Mouse (Mus musculus): ENCODE measurements around the gene Slc34a3. TPM values are rescaled to one million over a fixed set of nuclear protein-coding genes. Genes with fewer than 3 reads are reported as not detected.

Gene Slc34a3
- total and polyA plus RNA-seq, 3 experiments, result not detected

DNA sequence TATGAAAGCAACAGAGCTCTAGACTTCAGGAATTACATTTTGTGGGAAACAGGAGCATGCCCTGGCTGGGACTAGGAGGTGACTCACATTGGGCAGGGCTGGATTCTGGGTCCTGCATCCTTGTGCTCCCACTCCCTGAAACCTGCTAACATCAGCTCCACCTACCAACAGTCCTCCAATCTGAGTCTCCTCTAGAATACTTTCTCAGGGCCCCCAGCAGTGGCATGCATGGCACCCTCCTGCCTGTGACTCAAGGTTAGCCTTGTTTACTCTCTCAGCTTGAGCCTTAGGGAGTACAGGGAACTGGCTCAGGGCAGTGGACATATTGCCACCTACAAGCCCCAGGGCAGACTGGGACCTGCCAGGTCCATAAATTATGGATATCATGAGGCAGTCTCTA is 3.9 kb upstream of the Slc34a3 start:
- intact Hi-C loops (cut with DNase I), result no loop called here
- no peak overlapping the region for H3K4me3 ChIP-seq
- TF ChIP-seq POLR2A (IDR thresholded peaks at IDR 0.05; ENCODE audit: insufficient read depth, low read depth, low read length) (no peak), EP300 (IDR thresholded peaks at IDR 0.05; ENCODE audit: insufficient read depth, low read depth, low read length) (no peak), CTCF (IDR thresholded peaks at IDR 0.05) (no peak)
- H3K79me2 ChIP-seq (replicated peaks; ENCODE audit: control insufficient read depth, insufficient read depth, low read length), result no peaks in the 10 kb centered on the region
- H3K27ac ChIP-seq, result no peak overlapping the region
- no peaks in the 10 kb centered on the region for H3K36me3 ChIP-seq (ENCODE audit: control insufficient read depth, insufficient read depth, low read length)
- no peak for DNase-seq
- no peak overlapping the region for H3K9ac ChIP-seq (ENCODE audit: low read depth, low read length)
- peaks cover 5% of the 10 kb centered on the region; the same call in 1 of the 2 replicates for H3K27me3 ChIP-seq (ENCODE audit: control insufficient read depth, insufficient read depth, low read length)
- H3K4me1 ChIP-seq (ENCODE audit: control insufficient read depth, insufficient read depth, low read length), result peaks cover 2% of the 10 kb centered on the region; the same call in 1 of the 2 replicates

DNA sequence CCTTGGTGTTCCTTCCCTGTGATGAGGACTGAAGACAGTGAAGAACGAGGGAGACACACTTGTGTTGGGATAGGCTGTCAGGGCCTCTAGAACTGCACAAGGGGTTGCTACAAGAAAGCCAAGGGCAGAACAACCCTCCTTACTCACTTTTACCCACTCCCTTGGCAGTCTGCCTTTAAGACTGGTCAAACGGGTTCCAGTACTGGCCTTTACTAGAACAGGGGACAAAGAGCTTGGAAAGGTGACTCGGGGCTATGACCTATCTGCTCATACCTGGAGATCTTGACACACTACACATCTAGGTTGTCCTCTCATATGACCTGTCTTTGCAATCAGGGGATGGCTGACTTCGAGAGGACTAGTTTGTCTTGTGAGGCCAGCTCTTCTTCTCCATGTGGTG is 3.4 kb upstream of the Slc34a3 start:
- Histone ChIP-seq H3K79me2 (replicated peaks; ENCODE audit: control insufficient read depth, insufficient read depth, low read length) (no peaks in the 10 kb centered on the region), H3K4me1 (ENCODE audit: control insufficient read depth, insufficient read depth, low read length) (peaks cover 2% of the 10 kb centered on the region; the same call in 1 of the 2 replicates), H3K36me3 (ENCODE audit: control insufficient read depth, insufficient read depth, low read length) (no peaks in the 10 kb centered on the region), H3K4me3 (no peak overlapping the region), H3K27me3 (ENCODE audit: control insufficient read depth, insufficient read depth, low read length) (peaks cover 2% of the 10 kb centered on the region; the same call in 1 of the 2 replicates), H3K9ac (ENCODE audit: low read depth, low read length) (no peak overlapping the region), H3K27ac (no peak overlapping the region)
- TF ChIP-seq POLR2A (IDR thresholded peaks at IDR 0.05; ENCODE audit: insufficient read depth, low read depth, low read length) (no peak), CTCF (IDR thresholded peaks at IDR 0.05) (no peak), EP300 (IDR thresholded peaks at IDR 0.05; ENCODE audit: insufficient read depth, low read depth, low read length) (no peak)
- no peak for DNase-seq
- 58% methylated on average over 4 of the region's 4 CpGs for WGBS
- intact Hi-C loops (cut with DNase I), result no loop called here

- Histone ChIP-seq H3K9ac (ENCODE audit: low read depth, low read length) (no peak within 1 kb of the TSS), H3K36me3 (ENCODE audit: control insufficient read depth, insufficient read depth, low read length) (no peaks in the 10 kb centered on the region), H3K79me2 (replicated peaks; ENCODE audit: control insufficient read depth, insufficient read depth, low read length) (no peaks in the 10 kb centered on the region), H3K4me3 (no peak within 1 kb of the TSS), H3K4me1 (ENCODE audit: control insufficient read depth, insufficient read depth, low read length) (peaks cover 2% of the 10 kb centered on the region; the same call in 1 of the 2 replicates), H3K27ac (no peak within 1 kb of the TSS), H3K27me3 (ENCODE audit: control insufficient read depth, insufficient read depth, low read length) (no peaks in the 10 kb centered on the region)
- TF ChIP-seq POLR2A (IDR thresholded peaks at IDR 0.05; ENCODE audit: insufficient read depth, low read depth, low read length), result no peak
- no peak for TF ChIP-seq CTCF (IDR thresholded peaks at IDR 0.05)
- no peak for TF ChIP-seq EP300 (IDR thresholded peaks at IDR 0.05; ENCODE audit: insufficient read depth, low read depth, low read length)
- WGBS, result 21% methylated on average over 8 of the region's 8 CpGs
- no peak for DNase-seq
- intact Hi-C loops (cut with DNase I), result no loop called here
Measured at GRCm38 (mm10) chr2:25236614-25237013, 2.5 kb upstream of the Slc34a3 start, which contains the start of gene Rnf224. Rnf224 (minus strand) TSS chr2:25236787.

DNA sequence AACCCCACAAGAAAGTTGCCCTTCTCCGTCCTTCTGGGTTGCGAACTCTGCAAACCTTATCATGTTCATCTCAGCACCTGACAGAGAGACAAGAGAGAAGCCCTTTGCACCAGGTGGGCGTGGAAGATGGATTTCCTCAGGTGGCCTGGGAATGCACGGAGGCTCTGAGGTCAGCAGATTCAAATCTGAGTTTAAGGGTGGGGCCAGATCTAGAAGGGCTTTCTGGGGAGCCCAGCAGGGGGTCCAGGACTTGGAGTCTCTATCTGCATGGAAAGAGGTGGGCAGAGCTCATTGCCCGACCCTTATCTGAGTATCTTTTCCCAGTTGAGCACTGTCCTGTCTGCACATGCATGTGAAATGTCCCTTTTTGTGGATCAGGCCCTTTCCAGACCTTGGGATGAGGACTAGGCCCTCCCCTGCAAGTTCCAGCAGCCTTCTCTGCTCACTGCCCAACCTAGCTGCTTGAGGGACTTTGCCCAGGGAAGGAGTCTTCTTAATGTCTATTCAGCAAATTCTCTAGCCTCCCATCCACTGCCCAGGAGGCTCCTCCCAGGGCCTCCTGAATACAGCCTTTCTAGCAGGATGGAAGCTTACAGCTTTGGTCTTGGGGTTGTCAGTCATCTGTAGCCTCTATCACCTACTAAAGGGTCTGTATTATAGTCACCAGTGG is 522 bp upstream of the Slc34a3 start:
- no peak overlapping the region for H3K4me3 ChIP-seq
- WGBS, result 54% methylated on average over 5 of the region's 5 CpGs
- no peak for DNase-seq
- intact Hi-C loops (cut with DNase I), result no loop called here
- no peak overlapping the region for H3K9ac ChIP-seq (ENCODE audit: low read depth, low read length)
- H3K79me2 ChIP-seq (replicated peaks; ENCODE audit: control insufficient read depth, insufficient read depth, low read length), result no peaks in the 10 kb centered on the region
- no peaks in the 10 kb centered on the region for H3K4me1 ChIP-seq (ENCODE audit: control insufficient read depth, insufficient read depth, low read length)
- no peak overlapping the region for H3K27ac ChIP-seq
- TF ChIP-seq POLR2A (IDR thresholded peaks at IDR 0.05; ENCODE audit: insufficient read depth, low read depth, low read length) (no peak), EP300 (IDR thresholded peaks at IDR 0.05; ENCODE audit: insufficient read depth, low read depth, low read length) (no peak), CTCF (IDR thresholded peaks at IDR 0.05) (no peak)
- H3K27me3 ChIP-seq (ENCODE audit: control insufficient read depth, insufficient read depth, low read length), result no peaks in the 10 kb centered on the region
- no peaks in the 10 kb centered on the region for H3K36me3 ChIP-seq (ENCODE audit: control insufficient read depth, insufficient read depth, low read length)

DNA sequence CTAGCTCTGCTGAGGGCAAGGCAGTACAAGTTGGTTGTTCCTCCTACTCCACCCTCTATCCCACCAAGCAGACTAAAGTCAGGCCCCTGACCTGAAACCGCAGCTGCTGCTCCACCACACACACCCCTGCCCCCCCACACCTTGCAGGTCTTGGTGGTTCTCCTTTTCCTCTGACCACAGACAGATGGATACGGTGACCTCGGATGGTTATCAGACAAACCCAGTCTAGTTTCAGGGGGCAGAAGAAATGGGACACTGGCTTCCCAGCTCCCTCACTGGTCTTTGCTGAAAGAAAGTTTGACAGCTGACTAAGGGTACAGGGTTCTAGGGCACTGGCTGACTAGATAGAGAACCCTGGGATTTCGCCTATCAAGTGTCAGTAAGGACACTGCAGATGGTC is 743 bp downstream of the Slc34a3 start:
- no peak overlapping the region for H3K9ac ChIP-seq (ENCODE audit: low read depth, low read length)
- 63% methylated on average over 4 of the region's 4 CpGs for WGBS
- H3K36me3 ChIP-seq (ENCODE audit: control insufficient read depth, insufficient read depth, low read length), result no peaks in the 10 kb centered on the region
- no peaks in the 10 kb centered on the region for H3K27me3 ChIP-seq (ENCODE audit: control insufficient read depth, insufficient read depth, low read length)
- TF ChIP-seq CTCF (IDR thresholded peaks at IDR 0.05) (no peak), POLR2A (IDR thresholded peaks at IDR 0.05; ENCODE audit: insufficient read depth, low read depth, low read length) (no peak), EP300 (IDR thresholded peaks at IDR 0.05; ENCODE audit: insufficient read depth, low read depth, low read length) (no peak)
- no peaks in the 10 kb centered on the region for H3K79me2 ChIP-seq (replicated peaks; ENCODE audit: control insufficient read depth, insufficient read depth, low read length)
- no peak overlapping the region for H3K27ac ChIP-seq
- intact Hi-C loops (cut with DNase I), result no loop called here
- DNase-seq, result no peak
- peaks cover 2% of the 10 kb centered on the region; the same call in 1 of the 2 replicates for H3K4me1 ChIP-seq (ENCODE audit: control insufficient read depth, insufficient read depth, low read length)
- no peak overlapping the region for H3K4me3 ChIP-seq

DNA sequence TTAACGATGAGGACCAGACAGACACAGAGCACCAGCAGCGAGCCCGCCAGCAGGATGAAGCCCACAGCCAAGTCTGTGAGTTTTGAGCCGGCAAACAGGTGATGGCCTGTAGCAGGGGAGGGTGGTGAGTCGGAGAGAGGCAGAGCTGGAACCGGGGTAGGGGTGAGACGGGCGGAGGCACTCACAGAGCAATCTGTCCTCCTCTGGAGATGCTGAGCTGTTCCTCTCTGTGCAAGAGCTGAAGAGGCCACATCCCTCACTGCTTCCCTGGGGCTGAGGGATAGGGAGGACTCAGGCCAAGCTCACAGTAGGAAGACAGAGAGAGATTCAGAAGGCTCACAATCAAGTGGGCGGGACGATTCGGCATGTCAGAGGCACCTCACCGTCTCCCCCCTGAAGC is 3.1 kb downstream of the Slc34a3 start:
- WGBS, result 60% methylated on average over 12 of the region's 12 CpGs
- no peak overlapping the region for H3K4me3 ChIP-seq
- H3K36me3 ChIP-seq (ENCODE audit: control insufficient read depth, insufficient read depth, low read length), result no peaks in the 10 kb centered on the region
- H3K27ac ChIP-seq, result no peak overlapping the region
- TF ChIP-seq CTCF (IDR thresholded peaks at IDR 0.05) (no peak), POLR2A (IDR thresholded peaks at IDR 0.05; ENCODE audit: insufficient read depth, low read depth, low read length) (no peak), EP300 (IDR thresholded peaks at IDR 0.05; ENCODE audit: insufficient read depth, low read depth, low read length) (no peak)
- H3K4me1 ChIP-seq (ENCODE audit: control insufficient read depth, insufficient read depth, low read length), result peaks cover 4% of the 10 kb centered on the region
- H3K9ac ChIP-seq (ENCODE audit: low read depth, low read length), result no peak overlapping the region
- no peaks in the 10 kb centered on the region for H3K27me3 ChIP-seq (ENCODE audit: control insufficient read depth, insufficient read depth, low read length)
- no peak for DNase-seq
- intact Hi-C loops (cut with DNase I), result no loop called here
- no peaks in the 10 kb centered on the region for H3K79me2 ChIP-seq (replicated peaks; ENCODE audit: control insufficient read depth, insufficient read depth, low read length)
